Mouse (Mus musculus) heart, adult 18-20 months (tissue): ENCODE data around the gene Abca2. TPM values are rescaled to one million over a fixed set of nuclear protein-coding genes. Genes with fewer than 3 reads are reported as not detected.

ENCODE experiments used
- DNase-seq, 2 experiments: peaks; one replicate each; pipeline ENCODE4 v3.0.0; 2021 to 2022; ENCODE audit warnings: mixed read lengths in 1 of 2
- microRNA-seq, 2 experiments: library from miRNA; unstranded; fragments of <30 nt; microRNA quantifications; one replicate each; pipeline ENCODE4 v1.2.0; 2022
- total RNA-seq, 2 experiments: library from RNA; stranded (reverse); gene quantifications; 2 replicates each; pipeline ENCODE4 v1.2.3; 2021

The Abca2 gene
- total RNA-seq, 2 experiments from 2014 or later: 41.4 to 43.2 TPM

DNA sequence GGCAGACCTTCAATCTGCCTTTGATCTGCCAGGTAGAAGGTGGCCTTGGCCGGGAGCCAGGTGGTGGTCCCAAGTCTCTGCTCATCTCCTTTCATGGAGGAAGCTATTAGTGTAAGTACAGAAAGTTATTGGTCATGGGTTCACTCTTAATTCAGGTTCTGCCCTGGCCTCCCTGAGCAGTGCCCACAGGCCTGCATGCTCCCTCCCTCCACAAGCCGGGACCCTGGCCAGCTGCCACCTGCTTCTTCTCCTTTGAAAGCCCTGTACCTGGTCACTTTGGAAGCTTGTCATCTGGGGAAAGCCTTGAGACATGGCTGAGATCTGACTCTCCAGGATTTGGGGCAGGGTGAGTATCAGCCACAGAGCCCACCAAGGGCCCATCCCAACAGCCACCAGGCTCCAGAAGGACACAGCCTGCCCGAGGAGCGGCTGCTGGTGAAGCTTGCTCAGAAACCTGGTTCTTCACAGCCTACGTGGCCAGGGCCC lies 65.0 kb downstream of the Abca2 start, which contains the start of gene Lcn12:
Gene Lcn12, minus strand, starts transcription at position 436 of the 486 bp plus-strand sequence.
- no peak for DNase-seq

DNA sequence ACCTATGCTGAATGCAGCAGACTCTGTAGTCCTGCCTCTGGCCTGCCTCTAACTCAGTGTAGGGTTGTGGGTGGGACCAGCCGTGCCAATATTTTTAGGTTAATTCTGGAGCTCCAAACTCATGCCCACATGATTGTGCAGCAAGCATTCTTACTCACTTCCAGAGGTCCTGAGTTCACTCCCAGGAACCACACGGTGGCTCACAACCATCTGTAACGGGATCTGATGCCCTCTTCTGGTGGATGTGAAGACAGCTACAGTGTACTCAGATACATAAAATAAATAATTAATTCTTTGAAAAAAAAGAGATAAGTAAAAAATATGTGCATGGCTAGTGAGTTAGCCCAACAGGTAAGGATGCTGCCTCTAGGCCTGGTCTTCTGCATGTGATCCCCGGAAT lies 68.0 kb downstream of the Abca2 start:
- no peak for DNase-seq

Small RNA genes lying within 50 kb of the gene (microRNA-seq; reads per million reads assigned to microRNA genes)
- 0 to 0.81 reads per million in 2 experiments for gene Mir3087

Other genes with a start within 250 kb of the Abca2 start
- 1 to 10 TPM; 6.9 to 8.3 TPM for gene Nrarp, start 247.9 kb upstream of the Abca2 start, total RNA-seq
- 1 to 10 TPM; 4.0 to 4.6 TPM for gene Tor4a, start 231.8 kb upstream of the Abca2 start, total RNA-seq
- 10 to 100 TPM; 40.8 to 45.8 TPM for gene Nelfb, start 217.2 kb upstream of the Abca2 start, total RNA-seq
- not detected for gene Stpg3, start 214.1 kb upstream of the Abca2 start, total RNA-seq
- not detected for gene Fam166a, start 210.0 kb upstream of the Abca2 start, total RNA-seq
- 100 to 1,000 TPM; 289 to 308 TPM for gene Tubb4b, start 204.0 kb upstream of the Abca2 start, total RNA-seq
- not detected for gene Slc34a3, start 194.3 kb upstream of the Abca2 start, total RNA-seq
- not detected for gene Rnf224, start 191.9 kb upstream of the Abca2 start, total RNA-seq
- 1 to 10 TPM; 1.5 to 1.7 TPM for gene Rnf208, start 186.4 kb upstream of the Abca2 start, total RNA-seq
- not detected for gene Cysrt1, start 186.3 kb upstream of the Abca2 start, total RNA-seq
- 1 to 10 TPM; 1.9 to 2.4 TPM for gene AL732309.1, start 181.8 kb upstream of the Abca2 start, total RNA-seq
- gene Tmem203, start 173.3 kb upstream of the Abca2 start, total RNA-seq: 10 to 100 TPM; 14.8 to 15.2 TPM
- 1 to 10 TPM; 7.4 to 7.7 TPM for gene Tprn, start 166.1 kb upstream of the Abca2 start, total RNA-seq
- 10 to 100 TPM; 38.2 to 42.6 TPM for gene Ssna1, start 156.3 kb upstream of the Abca2 start, total RNA-seq
- 10 to 100 TPM; 35.3 to 38.8 TPM for gene Anapc2, start 156.2 kb upstream of the Abca2 start, total RNA-seq
- not detected for gene Tmem210, start 140.6 kb upstream of the Abca2 start, total RNA-seq
- gene Lrrc26, start 138.8 kb upstream of the Abca2 start, total RNA-seq: under 1 TPM in 1 of 2 experiments, not detected in 1; 0.23 TPM
- not detected for gene Grin1, start 109.5 kb upstream of the Abca2 start, total RNA-seq
- gene Man1b1, start 96.4 kb upstream of the Abca2 start, total RNA-seq: 10 to 100 TPM; 20.8 to 23.6 TPM
- gene Dpp7, start 72.3 kb upstream of the Abca2 start, total RNA-seq: 1 to 10 TPM; 5.9 to 7.0 TPM
- gene Uap1l1, start 63.0 kb upstream of the Abca2 start, total RNA-seq: 10 to 100 TPM; 10.3 to 11.8 TPM
- not detected for gene Sapcd2, start 56.4 kb upstream of the Abca2 start, total RNA-seq
- gene Entpd2, start 32.8 kb upstream of the Abca2 start, total RNA-seq: 10 to 100 TPM; 13.7 to 14.5 TPM
- gene Npdc1, start 29.4 kb upstream of the Abca2 start, total RNA-seq: 10 to 100 TPM; 25.7 to 27.9 TPM
- gene Fut7, start 5.4 kb upstream of the Abca2 start, total RNA-seq: 1 to 10 TPM in 1 of 2 experiments, not detected in 1; 1.1 TPM
- gene Clic3, start 28.1 kb downstream of the Abca2 start, total RNA-seq: 1 to 10 TPM in 1 of 2 experiments, under 1 TPM in 1; 0.82 to 1.7 TPM
- gene Paxx, start 32.4 kb downstream of the Abca2 start, total RNA-seq: 10 to 100 TPM; 22.6 to 28.7 TPM
- 100 to 1,000 TPM; 450 to 656 TPM for gene Ptgds, start 41.3 kb downstream of the Abca2 start, total RNA-seq
- not detected for gene Lcn12, start 65.2 kb downstream of the Abca2 start, total RNA-seq
- gene Fbxw5, start 72.0 kb downstream of the Abca2 start, total RNA-seq: 10 to 100 TPM; 82.0 to 93.6 TPM
- 1 to 10 TPM; 1.1 to 2.3 TPM for gene C8g, start 73.0 kb downstream of the Abca2 start, total RNA-seq
- gene Traf2, start 118.2 kb downstream of the Abca2 start, total RNA-seq: 10 to 100 TPM; 15.7 to 17.6 TPM
- gene Edf1, start 129.1 kb downstream of the Abca2 start, total RNA-seq: 100 to 1,000 TPM; 223 to 241 TPM
- gene Mamdc4, start 146.1 kb downstream of the Abca2 start, total RNA-seq: 1 to 10 TPM in 1 of 2 experiments, under 1 TPM in 1; 0.55 to 1.4 TPM
- gene Phpt1, start 146.5 kb downstream of the Abca2 start, total RNA-seq: 10 to 100 TPM; 55.9 to 72.5 TPM
- under 1 TPM; 0.10 to 0.46 TPM for gene Ajm1, start 153.1 kb downstream of the Abca2 start, total RNA-seq
- gene Rabl6, start 179.8 kb downstream of the Abca2 start, total RNA-seq: 10 to 100 TPM; 63.5 to 63.8 TPM
- gene Ccdc183, start 189.0 kb downstream of the Abca2 start, total RNA-seq: not detected
- 10 to 100 TPM; 33.9 to 37.9 TPM for gene Tmem141, start 193.3 kb downstream of the Abca2 start, total RNA-seq
- 1 to 10 TPM; 7.1 to 8.1 TPM for gene Fcna, start 199.3 kb downstream of the Abca2 start, total RNA-seq
- gene Lcn8, start 224.4 kb downstream of the Abca2 start, total RNA-seq: under 1 TPM; 0.64 to 0.72 TPM
- not detected for gene Lcn5, start 229.2 kb downstream of the Abca2 start, total RNA-seq
- gene Lcn6, start 248.1 kb downstream of the Abca2 start, total RNA-seq: not detected